Mouse (Mus musculus) hematopoietic stem cell, adult 5-6 weeks (primary cell): ENCODE data around the gene Scaf11. TPM values are rescaled to one million over a fixed set of nuclear protein-coding genes. Genes with fewer than 3 reads are reported as not detected.

ENCODE experiments used
- ATAC-seq, 2 experiments: fragments of 125-278 bp in 1 of 2; replicated peaks in 1 of 2; 2 replicates each; pipeline ENCODE4 v1.8.0; 2016 to 2017; ENCODE audit warnings: inconsistent platforms in 2 of 2, mild to moderate bottlenecking in 2 of 2, moderate number of reproducible peaks in 2 of 2, low read depth in 1 of 2, moderate TSS enrichment in 1 of 2; ENCODE audit not compliant: low FRiP score in 2 of 2, poor library complexity in 2 of 2, severe bottlenecking in 2 of 2, insufficient read depth in 1 of 2, low TSS enrichment in 1 of 2
- total RNA-seq: library from RNA; stranded (forward); fragments of 172-1452, 232-1000 nt; gene quantifications from 2 replicates; pipeline ENCODE4 v1.2.3, GENCODE M21; 2017

Scaf11 gene
- total RNA-seq, 1 experiment from 2014 or later = 139 TPM

DNA sequence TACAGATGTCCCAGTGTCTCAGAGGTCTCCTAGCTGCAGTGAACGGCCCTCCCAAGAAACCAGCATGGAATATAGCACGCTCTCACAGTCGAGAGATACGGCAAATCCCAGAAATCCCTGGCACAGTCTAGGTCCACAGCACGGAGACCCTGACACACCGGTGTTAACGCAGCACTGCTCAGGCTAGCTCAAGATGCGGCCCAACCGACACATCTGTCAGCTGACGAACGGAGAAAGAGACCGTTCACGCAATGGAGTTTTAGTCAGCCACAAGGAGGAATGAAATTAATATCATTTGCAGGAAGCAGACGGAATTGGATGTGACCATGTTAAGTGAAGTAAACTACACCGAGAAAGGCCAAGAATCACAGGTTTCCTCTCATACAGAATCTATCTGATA is 13.3 kb upstream of the Scaf11 start:
- no peak for ATAC-seq

DNA sequence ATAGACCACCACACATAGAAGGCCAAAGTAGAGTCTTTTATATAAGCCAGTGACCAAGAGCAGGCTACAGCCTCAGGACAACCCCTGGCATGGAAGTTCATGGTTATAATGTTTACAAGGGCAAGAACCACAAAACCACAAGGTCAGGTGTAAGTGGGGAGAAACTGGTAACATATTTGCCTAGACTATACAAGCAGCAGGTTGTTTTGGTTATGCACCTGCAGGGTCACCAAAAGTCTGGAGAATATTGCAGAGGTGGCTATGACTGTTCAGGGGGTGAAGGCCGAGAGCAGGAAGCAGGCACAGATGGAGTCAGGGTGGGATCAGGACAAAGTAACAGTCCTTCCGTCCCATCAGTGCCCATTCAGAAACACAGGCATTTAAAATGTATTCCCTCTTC is 7.7 kb upstream of the Scaf11 start:
- ATAC-seq = no peak

DNA sequence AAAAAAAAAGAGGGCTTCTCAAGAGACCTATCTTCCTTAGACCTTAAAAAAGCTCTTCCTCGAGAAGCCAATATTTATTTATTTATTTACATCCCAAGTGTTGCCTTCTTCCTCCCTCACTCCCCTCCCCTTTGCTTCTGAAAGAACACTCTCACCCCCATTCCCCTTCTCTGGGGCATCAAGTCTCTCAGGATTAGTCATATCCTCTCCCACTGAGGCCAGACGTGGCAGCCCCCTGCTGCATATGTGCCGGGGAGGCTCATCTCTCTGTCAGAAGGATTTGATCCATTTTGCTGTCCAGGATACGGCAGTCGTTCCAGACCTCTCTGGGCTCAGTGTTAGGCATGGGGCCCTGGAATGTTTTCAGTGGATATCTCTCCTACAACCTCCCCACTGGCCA is 7.2 kb upstream of the Scaf11 start:
- ATAC-seq = no peak

DNA sequence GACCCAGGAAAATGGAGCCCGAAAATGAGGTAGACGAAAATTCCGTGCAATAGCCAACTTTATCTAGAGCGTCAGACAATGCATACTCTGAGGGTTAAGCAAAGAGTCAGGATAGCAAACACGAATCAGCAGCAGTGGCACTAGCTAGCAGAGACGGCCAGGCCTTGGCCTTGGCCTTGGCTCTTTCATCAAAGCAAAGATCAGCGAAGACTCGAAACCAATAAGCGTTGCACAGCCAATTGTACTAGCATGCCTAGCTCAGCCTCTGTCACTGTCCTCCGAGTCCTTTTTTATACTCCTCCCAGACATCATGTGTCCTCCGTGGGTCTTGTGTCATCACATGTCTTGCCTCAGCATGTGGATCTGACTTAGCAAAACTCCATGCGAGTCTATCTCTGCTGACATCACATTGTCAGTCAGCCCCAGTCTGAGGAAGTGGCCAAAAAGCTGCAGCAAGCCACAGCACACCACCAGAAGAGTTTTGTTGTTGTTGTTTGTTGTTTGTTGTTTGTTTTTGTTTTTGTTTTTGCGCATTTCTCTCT is 5.8 kb upstream of the Scaf11 start:
- ATAC-seq = peak in 1 of 2 experiments; percentile 43; a peak in 1 of 4 replicates

DNA sequence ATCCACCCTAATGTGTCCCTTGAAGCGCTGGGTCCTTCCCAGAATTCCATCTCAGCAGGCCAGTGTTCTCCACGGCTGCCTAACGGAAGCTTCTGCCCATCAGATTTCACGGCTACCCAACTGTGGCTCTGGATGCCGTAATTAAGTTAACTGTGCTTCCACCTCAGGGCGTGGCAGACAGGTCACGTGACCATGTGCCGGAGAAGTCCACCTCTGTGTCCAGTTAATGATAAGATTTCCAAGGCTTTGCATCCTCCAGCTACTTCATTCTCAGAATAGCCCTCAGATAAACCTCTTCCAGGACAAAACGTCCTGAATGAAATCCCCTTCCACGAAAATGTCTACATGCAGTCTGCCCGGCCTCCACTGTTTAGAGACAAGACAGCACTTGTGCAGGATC is 4.4 kb upstream of the Scaf11 start:
- no peak for ATAC-seq

DNA sequence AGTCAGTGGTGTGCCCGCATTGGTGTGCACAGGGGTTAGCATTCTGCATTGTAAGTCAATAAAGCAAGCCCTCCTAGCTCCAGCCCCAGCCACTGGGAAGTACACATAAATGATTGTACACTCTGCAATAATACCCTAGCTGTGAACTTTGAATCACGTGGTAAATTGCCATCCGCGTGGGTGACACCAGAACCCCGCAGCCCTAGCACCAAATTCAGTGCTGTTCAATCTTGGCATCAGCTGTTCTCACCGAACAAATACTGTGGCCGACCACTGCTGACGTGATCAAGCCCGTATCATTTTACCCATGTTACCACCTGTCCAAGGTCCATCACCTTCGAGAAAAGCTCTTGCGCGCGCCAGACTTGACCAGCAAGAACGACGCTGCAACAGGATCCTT is 3.2 kb upstream of the Scaf11 start:
- ATAC-seq = no peak

DNA sequence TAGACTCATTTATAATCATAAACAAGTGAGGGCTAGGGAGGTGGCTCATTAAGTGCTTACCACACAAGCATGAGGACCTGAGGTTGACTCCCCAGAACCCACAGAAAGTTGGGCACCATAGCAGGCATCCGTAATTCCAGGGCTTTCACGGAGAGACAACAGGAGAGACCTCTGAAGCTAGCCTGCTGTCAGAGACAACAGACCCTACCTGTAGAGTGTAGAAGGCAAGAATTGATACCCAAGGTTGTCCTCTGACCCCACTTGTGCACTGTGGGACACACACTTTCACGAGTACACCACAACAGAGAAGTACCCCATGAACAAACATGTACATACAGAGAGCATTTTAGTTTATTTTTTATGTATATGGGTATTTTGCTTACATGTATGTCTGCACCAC is 2.0 kb upstream of the Scaf11 start:
- no peak for ATAC-seq

DNA sequence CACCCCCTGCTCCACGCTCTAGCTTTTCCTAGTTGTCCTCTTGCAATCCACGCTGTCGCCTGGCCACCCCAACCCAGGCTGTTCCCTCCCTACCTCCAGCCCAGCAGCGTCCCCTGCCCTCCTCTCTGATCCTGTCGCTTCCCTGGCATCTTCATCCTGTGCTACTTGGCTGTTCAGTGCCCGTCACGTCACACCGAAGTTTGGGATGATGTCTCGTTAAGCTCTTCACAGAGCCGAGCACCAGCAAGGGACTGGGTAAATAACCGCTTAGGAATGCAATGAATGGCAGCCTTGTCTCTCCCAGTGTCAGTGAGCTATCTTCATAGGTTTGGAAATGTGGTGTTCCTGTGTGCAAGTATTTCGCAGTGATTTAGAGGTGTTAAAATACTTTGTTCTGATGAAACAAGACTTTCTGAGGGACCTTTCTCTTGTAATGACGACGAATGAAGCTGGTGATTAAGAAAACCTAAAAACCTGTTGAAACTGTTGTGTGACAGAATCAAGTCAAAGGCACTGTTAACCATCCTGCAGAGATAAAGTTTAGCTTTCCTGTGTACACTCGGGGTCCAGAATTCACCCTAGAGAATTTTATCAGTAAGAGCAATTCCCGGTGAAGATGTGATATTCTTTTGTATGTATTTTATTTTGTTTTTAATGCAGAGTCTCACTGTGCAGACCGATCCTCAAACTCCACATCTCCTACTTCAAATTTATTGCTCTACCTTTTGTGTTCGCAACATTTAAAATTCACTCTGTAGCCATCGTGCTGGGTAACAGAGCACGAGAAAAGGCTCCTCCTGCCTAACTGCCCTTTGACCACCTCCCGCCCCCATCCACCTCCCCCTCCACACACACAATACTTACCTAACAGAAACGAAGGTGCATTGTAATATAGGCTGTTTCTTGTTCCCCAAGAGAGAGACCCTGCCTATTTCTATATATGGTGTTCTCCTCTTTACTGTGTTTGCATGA is 1.2 kb upstream of the Scaf11 start:
- ATAC-seq = peak in 1 of 2 experiments; percentile 16; a peak in 2 of 4 replicates

DNA sequence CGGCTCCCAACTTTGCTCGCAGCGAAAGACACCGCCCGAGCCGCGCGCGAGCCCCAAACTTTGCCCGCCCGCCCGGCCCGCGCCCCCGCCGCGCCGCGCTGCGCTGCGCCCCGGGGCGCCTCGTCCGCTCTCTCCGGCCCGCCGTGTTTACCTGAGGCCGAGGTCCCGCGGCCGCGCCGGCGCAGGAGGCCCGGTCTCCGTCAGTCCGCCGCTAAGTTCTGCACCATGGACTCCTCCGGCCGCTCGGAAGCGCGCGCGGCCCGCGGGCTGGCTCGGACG is 253 bp downstream of the Scaf11 start:
- ATAC-seq = no peak

DNA sequence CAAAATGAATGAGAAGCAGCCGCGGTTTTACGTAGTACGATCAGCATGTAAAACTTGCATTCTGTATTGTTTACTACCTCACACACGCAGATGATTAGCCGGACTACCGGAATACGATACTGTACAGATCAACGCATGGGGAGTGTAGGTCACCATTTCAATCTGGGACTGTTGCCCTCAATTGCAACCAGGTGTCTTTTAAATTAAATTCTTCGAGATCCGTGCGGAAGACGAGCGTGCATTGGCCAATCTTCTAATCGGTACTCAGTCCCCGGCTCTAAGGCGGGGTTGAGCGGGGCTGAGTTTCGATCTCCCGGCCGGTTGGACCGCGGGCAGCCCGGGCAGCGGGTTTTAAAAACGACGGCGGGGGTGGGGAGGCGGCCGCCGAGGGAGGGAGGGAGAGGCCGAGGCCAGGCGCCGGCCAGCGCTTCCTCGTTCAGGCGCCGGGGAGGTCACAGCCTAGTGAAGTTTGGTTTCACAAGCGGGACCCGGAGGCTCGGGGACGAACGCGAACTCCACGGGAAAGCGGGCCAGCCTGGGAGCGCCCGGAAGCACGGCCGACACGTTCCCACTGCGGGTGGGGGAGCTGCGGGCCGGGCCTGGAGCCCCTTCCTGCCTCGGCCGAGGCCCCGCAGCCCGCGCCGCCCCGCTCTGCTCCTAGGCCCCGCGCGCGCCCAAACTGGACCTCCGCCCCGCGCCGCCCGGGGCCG is 747 bp downstream of the Scaf11 start:
- ATAC-seq = peak in 1 of 2 experiments; percentile 22; a peak in 1 of 4 replicates

DNA sequence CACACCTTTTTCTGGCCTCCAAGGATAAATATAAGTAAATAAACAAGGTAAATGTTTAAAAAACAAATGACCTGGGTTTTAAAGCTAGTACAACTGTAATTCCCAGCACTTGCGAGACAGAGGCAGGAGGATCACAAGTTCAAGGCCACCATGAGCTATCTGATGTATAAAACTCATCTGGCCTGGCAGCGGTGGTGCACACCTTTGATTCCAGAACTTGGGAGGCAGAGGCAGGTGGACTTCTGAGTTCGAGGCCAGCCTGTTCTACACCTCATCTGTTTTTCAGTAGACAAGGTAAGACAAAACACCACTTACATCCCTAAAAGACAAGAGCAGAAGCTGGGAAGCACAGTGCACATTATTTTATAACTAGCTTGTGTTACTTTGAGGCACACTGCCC is 2.4 kb downstream of the Scaf11 start:
- ATAC-seq = no peak

DNA sequence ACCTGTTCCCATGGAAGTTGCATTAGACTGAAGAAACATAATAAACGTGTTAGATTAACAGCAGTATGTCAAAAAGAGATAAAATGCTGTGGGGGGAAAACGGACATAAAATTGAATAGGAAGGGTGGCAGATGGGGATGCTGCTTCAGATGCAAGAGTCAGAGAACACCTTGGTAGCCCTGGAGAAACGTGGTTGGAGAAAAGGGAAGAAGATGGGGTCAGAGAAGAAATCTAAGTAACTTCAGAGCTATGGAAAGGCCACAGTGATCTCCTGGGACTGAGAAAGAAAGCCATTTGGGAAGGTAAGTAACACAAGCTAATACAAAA is 3.3 kb downstream of the Scaf11 start:
- no peak for ATAC-seq

DNA sequence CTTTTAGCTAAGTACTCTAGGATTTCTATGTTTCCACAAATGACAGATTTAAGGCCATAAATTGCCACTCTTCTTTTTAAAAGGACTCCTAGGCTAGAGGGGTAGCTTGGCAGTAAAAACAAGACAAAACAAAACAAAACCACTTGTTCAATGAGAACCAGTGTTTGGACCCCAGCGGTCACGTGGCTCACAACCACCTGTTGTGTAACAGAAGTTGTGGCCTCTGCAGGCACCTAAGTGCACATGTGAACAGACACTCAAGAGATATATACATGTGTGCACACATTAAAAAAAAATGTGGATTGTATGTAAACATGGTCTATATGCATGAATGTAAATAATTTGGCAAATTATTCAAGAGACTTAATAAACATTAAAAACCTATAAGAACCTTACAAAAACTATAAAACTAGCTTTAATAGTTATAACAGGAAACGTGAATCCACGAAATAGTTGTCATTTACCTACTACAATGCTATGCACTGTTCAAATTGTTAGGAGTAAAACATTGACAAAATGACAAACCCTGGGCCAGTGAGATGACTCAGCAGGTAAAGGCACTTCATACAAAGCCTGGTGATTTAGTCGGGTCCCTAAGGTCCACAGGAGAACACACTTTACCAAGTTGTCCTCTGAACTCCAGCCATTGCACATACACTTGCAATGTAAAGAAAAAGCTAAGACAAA is 3.8 kb downstream of the Scaf11 start:
- ATAC-seq = no peak

DNA sequence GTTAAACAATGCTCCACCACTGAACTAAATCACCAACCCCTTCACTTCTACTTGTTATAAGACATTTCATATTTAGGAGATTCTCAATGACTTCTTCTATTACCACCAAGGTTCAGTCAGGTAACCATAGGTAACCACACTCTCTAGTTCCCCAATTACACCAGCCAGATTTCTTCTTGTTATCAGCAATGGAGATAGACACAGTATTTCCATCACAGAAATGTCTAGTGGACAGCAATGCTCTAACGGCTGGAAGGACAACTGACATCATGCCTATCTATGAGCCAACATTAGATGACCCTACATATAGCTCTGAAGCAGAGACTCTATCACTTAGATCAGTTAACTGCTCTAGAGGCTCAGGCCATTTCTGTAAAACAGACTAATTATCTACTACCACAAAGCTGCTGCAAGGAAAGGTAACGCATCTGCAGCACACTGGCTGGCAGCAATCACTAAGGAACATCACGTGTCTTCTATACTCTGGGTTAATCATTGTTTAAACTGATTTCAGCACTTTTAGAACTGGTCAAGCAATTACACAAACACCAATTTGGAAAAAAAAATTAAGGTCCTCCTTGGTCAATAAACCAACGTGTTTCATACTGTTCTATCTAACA is 4.9 kb downstream of the Scaf11 start:
- ATAC-seq = no peak

DNA sequence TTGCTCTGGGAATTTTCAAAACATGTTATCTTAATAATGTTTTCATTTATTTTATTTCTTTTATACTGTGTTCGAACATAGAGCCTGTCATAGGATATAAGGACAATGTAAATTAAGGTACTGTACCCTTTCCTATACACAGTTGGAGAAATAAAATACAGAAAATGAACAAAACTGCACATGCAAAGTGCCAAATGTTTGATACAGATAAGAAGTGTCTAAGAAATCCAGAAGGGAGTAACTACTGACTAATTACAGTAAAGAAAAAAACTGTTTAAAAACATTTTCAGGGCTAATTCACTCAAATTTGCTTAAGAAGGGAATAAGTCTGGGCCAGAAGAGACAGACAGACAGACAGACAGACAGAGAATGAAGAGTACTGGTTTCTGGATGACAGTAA is 7.3 kb downstream of the Scaf11 start:
- no peak for ATAC-seq

DNA sequence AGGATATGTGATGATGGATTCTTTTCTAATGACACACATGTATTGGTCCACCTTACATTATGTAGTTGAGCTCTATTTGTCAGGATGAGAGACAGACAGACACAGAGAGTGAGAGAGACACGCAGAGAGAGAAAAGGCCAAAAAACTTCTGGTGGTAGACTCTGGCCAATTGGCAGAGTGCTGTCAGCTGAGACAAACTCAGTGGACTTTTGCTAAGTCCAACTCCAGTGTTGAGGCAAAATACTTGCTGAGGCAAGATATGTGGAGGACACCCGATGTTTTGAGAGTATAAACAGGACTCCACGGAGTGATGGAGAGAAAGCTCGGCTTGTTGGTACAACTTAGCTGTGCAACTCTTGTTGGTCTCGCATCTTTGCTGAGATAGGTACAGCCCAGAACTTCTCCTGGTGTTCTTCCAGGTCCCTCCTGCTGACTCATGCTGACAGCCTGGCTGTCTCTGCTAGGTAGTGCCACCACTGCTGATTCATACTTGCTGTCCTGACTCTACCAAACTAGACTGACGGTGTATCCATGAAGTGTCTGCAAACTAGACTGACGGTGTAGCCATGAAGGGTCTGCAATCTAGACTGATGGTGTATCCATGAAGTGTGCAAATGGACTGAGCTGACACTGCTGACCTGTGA is 11.9 kb downstream of the Scaf11 start:
- ATAC-seq = no peak

DNA sequence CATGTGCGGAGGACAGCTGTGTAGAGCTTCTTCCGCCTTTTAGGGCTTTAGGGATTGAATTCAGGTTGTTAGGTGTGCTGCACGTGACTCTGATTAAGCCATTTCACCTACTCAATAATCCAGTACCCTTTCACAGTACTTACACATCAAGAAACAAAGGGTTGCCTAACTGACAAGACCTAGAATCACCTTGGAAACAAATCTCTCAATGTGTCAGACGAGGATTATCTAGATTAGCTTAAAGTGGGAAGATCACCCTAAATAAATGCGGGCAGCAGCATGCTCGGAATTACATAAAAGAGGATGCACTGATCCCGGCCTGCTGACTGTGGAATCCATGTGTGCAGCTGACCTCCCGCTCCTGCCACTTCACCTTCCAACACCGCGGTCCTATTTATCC is 13.9 kb downstream of the Scaf11 start:
- no peak for ATAC-seq
